Mouse (Mus musculus): Measurements from ENCODE around the gene Phf7.

The Phf7 gene

DNA sequence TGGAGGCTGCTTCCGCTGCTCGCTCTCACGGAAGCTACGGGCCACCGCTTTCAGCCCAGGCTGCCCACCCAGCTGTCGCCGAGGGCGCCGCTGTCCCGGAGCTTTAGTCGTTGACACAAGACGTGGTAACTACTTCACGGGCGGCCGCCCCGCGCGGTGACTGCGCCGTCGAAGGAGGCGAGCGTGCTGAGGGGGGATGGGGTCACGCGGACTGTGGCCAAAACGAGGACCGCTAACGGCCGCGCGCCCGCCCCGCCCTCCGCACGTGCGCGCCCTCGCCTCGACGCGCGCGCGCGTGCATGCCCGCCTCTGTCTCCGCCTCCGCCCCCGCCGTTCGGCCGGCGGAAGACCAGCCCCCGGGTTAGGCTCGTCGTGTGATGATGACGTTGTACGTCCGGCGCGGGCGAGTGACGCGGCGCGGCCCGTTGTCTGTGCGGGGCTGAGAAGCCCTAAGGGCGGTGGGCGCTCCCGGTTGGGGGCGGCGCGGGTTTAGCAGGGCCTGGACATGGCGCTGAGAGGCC is at the start of gene Phf7, which contains the start of gene Bap1:
Phf7 (minus strand) TSS at position 234 of the 521 bp plus-strand sequence.
Bap1 (plus strand) TSS at position 367 of the 521 bp plus-strand sequence.
- no peak; the same call in 1 of the 2 replicates for TF ChIP-seq GATA4 (IDR thresholded peaks at IDR 0.05; ENCODE audit: insufficient replicate concordance, low read length)

DNA sequence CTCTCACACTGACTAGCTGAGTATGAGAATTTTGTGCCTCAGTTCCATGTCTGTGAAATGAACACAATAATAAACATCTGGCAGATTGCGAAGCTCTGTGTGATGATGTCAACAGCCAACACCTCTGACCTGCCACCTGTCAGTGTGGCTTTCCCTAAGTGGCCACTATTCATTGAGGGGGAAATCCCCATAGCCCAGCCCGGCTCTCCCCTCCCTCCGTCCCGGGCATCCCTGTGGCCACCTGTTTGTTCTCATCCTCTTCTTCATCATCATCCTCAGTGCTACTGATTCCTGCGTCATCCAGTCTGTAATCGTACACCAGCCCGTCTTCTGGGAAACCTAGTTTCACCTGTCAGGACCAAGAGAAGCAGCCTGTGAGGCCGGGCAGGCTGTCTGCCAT is 34.6 kb upstream of the Phf7 start:
- no peak for TF ChIP-seq GATA4 (IDR thresholded peaks at IDR 0.05; ENCODE audit: insufficient replicate concordance, low read length)

- no peak for TF ChIP-seq GATA4 (IDR thresholded peaks at IDR 0.05; ENCODE audit: insufficient replicate concordance, low read length)
Observed at GRCm38 (mm10) chr14:31272164-31272563, 21.0 kb upstream of the Phf7 start.

DNA sequence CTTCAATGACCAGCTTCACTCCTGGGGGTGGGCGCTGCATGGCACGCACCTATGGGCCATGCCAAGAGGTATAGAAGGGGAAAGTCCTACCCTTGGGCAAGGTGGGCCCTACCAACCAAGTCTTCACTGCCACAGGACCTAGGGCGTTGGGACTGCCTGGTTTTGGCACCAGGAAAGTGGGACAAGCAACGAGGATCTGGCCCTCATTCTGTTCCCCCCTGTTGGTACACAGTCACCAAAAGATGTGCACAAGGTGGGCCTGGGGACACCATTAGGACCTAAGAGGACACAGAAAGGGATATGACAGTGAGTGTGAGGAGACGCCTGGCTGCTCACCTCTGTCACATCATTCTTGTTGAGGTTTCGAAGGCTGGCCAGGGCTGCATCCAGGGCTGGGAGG is 20.0 kb upstream of the Phf7 start:
- TF ChIP-seq GATA4 (IDR thresholded peaks at IDR 0.05; ENCODE audit: insufficient replicate concordance, low read length) = no peak

DNA sequence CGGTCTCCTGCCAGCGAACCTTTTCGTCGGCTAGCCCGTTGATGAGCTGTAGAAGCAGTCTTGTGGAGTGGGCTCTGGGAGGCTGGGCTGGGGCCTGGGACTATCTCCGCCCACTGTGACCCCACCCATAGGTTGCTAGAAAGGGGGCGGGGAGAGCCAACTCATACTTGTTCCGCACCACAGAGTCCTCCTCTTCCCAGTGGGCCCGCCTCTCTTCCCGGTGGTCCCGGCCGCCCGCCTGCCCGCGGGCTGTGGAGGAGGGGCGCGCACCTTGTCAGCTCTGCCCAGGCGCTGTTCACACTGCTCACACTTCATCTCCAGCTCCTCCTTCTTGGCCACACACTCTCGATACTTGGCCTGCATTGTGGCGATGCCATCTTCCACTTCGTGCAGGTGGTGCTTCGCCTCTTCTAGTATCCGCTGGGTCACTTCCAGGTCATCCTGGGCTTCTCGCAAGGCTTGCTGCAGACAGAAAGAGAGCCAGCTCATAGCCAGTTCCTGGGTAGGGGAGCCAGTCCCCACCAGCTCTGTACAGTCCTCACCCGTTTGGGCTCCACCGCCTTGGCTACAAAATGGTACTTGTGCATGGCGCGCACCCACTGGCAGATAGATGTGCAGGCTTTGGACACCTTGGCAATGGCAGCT is 18.5 kb upstream of the Phf7 start:
- TF ChIP-seq GATA4 (IDR thresholded peaks at IDR 0.05; ENCODE audit: insufficient replicate concordance, low read length) = no peak

DNA sequence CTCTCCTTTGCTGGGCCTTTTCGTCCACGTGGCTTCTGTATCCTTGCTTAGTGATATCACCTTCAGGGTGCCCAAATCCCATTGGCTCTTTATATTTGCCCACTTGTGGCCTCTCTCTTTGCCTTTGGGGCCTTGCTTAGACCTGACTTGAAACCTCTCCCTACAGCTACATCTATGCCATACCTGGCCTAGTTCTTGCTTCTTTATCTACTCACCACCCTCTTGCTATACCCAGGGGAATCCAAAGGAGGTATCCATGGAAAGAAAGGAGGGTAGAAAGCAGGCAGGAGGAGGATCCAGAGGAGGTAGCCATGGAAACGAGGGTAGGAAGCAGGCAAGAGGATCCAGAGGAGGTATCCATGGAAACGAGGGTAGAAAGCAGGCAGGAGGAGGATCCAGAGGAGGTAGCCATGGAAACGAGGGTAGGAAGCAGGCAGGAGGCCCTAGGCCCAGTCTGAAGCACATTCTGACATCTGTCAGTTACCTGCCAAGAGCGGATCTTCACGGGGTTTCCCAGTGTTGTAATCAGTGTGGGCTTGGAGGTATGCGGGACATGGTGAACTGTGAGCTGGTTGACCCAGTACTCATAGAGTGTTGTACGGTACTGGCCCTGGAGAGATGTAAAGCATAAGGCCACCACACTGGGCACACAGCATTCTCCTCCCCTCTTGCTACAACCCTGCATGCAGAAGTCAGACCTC is 17.3 kb upstream of the Phf7 start:
- no peak for TF ChIP-seq GATA4 (IDR thresholded peaks at IDR 0.05; ENCODE audit: insufficient replicate concordance, low read length)

GRCm38 (mm10) chr14:31267649-31268048 is 16.5 kb upstream of the Phf7 start:
- no peak for TF ChIP-seq GATA4 (IDR thresholded peaks at IDR 0.05; ENCODE audit: insufficient replicate concordance, low read length)

DNA sequence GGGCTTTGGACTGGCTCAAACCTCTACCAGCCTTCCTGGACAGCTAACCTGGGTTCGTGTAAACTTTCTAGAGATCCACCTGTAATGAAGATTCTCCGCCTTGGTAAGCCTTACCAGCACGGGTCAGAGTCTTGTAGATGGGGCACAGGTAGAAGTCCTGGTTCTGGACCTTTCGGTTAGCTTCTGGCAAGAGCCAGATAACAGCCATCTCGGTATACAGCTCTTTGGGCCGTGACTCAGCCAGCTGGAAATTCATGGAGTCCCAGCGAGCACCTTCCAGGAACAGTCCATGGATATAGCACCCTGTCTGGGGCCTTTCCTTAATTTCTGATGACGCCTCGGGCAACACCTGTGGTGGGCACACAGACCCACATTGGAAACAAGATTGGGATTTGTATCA is 9.8 kb upstream of the Phf7 start:
- TF ChIP-seq GATA4 (IDR thresholded peaks at IDR 0.05; ENCODE audit: insufficient replicate concordance, low read length) = no peak

- TF ChIP-seq GATA4 (IDR thresholded peaks at IDR 0.05; ENCODE audit: insufficient replicate concordance, low read length) = no peak
Observed at GRCm38 (mm10) chr14:31260374-31260773, 9.3 kb upstream of the Phf7 start.

DNA sequence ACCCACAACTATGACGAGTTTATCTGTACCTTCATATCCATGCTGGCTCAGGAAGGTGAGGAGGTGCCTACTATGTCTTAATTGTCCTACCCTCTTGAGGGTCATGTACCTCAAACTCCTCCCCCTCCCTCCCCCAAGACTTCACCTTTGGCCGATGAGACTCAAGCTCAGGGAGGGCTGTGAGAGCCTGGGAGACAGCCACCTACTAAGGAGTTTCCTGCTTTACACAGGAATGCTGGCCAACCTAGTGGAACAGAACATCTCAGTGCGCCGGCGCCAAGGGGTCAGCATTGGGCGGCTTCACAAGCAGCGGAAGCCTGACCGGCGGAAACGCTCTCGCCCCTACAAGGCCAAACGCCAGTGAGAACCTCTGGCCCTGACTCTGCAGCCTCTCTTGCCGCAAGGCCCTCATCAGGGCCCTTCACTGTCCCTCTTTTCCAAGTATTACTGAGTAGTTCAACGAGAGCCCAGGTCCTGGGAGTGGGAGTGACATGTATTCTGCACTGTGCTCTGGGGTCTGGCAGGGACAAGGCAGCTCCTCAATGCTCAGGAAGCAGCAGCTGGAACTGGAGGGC is 7.4 kb upstream of the Phf7 start:
- TF ChIP-seq GATA4 (IDR thresholded peaks at IDR 0.05; ENCODE audit: insufficient replicate concordance, low read length) = no peak

DNA sequence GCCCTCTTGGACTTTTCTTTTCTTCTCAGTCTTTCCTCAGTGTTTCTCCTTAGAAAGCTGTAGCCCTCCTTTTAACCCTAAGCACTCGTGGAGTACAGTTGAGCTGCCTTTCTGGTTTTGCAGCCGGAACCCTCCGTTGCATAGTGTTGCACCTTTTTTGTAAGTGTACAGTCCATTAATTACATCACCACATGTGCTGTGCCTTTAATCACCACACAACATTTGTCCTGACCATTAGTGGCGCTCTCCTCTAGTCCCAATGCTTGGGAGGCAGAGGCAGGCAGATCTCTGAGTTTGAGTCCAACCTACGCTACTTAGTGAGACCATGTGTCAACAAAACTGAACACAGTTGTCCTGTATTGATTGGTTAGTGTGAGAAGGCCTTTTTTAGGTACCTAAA is 974 bp upstream of the Phf7 start:
- no peak for TF ChIP-seq GATA4 (IDR thresholded peaks at IDR 0.05; ENCODE audit: insufficient replicate concordance, low read length)

DNA sequence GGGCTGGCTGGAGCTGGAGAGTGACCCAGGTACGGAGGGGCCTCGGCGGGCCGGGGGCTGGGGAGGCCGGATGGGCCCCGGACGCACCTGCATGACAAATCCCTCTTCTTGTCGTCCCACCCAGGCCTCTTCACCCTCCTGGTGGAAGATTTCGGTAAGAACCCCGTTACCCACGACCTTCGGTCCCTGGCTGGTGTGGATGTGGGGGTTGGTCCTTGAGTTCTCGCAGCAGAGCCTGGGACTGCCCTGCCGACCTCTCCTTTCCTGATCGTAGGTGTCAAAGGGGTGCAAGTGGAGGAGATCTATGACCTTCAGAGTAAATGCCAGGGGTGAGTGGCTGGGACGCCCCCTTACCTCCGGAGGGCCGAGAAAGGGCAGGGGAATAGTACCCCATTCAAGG is 509 bp upstream of the Phf7 start:
- TF ChIP-seq GATA4 (IDR thresholded peaks at IDR 0.05; ENCODE audit: insufficient replicate concordance, low read length) = no peak

GRCm38 (mm10) chr14:31250222-31251083 is 664 bp downstream of the Phf7 start:
- TF ChIP-seq GATA4 (IDR thresholded peaks at IDR 0.05; ENCODE audit: insufficient replicate concordance, low read length) = no peak

GRCm38 (mm10) chr14:31248396-31248795 is 2.7 kb downstream of the Phf7 start:
- no peak for TF ChIP-seq GATA4 (IDR thresholded peaks at IDR 0.05; ENCODE audit: insufficient replicate concordance, low read length)

DNA sequence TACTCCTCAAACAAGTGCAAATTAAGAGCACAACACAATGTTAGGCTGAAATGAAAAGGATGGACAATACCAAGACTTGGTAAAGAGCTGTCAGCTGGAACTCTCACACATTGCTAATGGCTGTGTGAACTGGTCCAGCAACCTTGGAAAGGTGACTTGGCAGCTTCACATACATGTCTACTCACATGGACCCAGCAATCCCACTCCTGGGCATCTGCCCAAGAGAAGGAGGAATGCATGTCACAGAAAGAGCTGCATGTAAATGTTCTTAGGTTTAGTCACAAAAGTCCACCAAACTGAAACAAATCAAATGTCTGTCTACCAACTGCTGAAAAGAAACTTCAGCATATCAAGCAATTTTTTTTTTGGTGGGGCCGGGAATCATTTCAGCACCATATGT is 5.2 kb downstream of the Phf7 start:
- TF ChIP-seq GATA4 (IDR thresholded peaks at IDR 0.05; ENCODE audit: insufficient replicate concordance, low read length) = no peak

All from liver, adult (tissue).